Mouse (Mus musculus) MEL (cell line): Measurements from ENCODE around the gene Wnt10b.

ENCODE experiments used
- CHD2 ChIP-seq: IDR thresholded peaks from 2 replicates; pipeline ENCODE4 v1.6.1; 2011; ENCODE audit warnings: low read length, improper control_type of control experiment
- EP300 ChIP-seq, 2 experiments: IDR thresholded peaks; 2 replicates each; pipeline ENCODE4 v1.6.1; 2011; ENCODE audit warnings: improper control_type of control experiment in 2 of 2, low read length in 2 of 2, low read depth in 1 of 2, mild to moderate bottlenecking in 1 of 2
- ETS1 ChIP-seq: IDR thresholded peaks from 2 replicates; pipeline ENCODE4 v1.6.1; 2012; ENCODE audit warnings: low read depth, mild to moderate bottlenecking, inconsistent platforms, low read length, improper control_type of control experiment, moderate library complexity
- MAX ChIP-seq: IDR thresholded peaks from 2 replicates; pipeline ENCODE4 v1.6.1; 2011; ENCODE audit warnings: low read length, improper control_type of control experiment
- MYC ChIP-seq: IDR thresholded peaks from 2 replicates; pipeline ENCODE4 v1.6.1; 2011; ENCODE audit warnings: low read depth, mild to moderate bottlenecking, low read length, improper control_type of control experiment, moderate library complexity
- POLR2A ChIP-seq, 2 experiments: IDR thresholded peaks; 2 replicates each; pipeline ENCODE4 v1.6.1; 2011 to 2012; ENCODE audit warnings: low read length in 2 of 2, mild to moderate bottlenecking in 2 of 2, control low read depth in 1 of 2, improper control_type of control experiment in 1 of 2, low read depth in 1 of 2, moderate library complexity in 1 of 2; ENCODE audit not compliant: control insufficient read depth in 1 of 2, insufficient read depth in 1 of 2, poor library complexity in 1 of 2

DNA sequence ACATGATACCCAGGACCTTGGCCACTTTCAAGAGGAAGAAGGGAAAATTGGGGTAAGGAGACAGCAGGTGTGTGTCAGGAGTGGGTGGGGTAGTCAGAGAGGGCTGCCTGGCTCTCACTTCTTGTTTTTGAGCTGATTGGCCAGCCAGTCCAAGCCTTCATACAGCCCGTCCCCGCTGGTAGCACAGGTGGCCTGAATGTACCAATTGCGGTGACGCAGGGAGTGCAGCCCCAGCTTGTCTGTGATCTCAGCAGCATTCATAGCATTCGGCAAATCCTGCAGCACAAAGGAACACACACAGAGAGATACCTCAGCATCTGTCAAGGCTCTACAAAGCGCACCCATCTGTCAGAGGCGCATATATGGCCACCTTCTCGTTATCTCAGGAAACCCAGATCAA lies 37.7 kb downstream of the Wnt10b start:
- no peak for TF ChIP-seq MAX
- no peak for TF ChIP-seq POLR2A (IDR thresholded peaks at IDR 0.05; ENCODE audit: control insufficient read depth in 1 of 2, insufficient read depth in 1 of 2, low read depth in 1 of 2, low read length in 2 of 2, poor library complexity in 1 of 2)
- no peak for TF ChIP-seq CHD2
- TF ChIP-seq MYC = no peak
- no peak for TF ChIP-seq ETS1
- TF ChIP-seq EP300 (IDR thresholded peaks at IDR 0.05; ENCODE audit: low read depth in 1 of 2, low read length in 2 of 2) = no peak
